Mouse (Mus musculus): ENCODE measurements around the gene Add2. TPM values are rescaled to one million over a fixed set of nuclear protein-coding genes. Genes with fewer than 3 reads are reported as not detected.
"Not testable (repeated sequence)": the region's sequence is repeated elsewhere in the genome, so short reads cannot be mapped to it uniquely, and the experiment has no call there.

The Add2 gene
- 31.6 and 44.5 TPM in 2 replicates for total RNA-seq (2017)

- no peak for ATAC-seq (replicated peaks; ENCODE audit: low read depth, poor library complexity, severe bottlenecking)
Observed at GRCm38 (mm10) chr6:86028601-86029322, at the start of gene Add2. TSS of gene Add2 (plus strand) at chr6:86028681.

DNA sequence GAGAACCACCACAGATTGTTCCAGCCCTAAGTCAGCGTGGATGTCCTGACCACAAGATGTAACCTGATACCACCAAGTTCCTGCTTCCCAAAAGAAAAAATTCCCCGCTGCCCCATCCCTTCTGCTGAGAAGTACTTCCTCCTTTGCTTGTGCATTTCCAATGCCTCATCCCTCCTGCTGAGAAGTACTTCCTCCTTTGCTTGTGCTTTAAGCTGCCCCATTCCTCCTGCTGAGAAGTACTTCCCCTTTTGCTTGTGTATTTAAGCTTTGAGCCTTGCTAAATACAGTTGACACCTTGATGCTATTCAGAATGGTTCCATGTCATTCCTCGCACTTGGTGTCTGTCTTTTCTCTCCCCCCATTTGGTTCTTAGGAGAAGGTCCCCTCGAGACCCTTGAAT is 49.7 kb upstream of the Add2 start:
- not testable (repeated sequence) for ATAC-seq (replicated peaks; ENCODE audit: low read depth, poor library complexity, severe bottlenecking)

DNA sequence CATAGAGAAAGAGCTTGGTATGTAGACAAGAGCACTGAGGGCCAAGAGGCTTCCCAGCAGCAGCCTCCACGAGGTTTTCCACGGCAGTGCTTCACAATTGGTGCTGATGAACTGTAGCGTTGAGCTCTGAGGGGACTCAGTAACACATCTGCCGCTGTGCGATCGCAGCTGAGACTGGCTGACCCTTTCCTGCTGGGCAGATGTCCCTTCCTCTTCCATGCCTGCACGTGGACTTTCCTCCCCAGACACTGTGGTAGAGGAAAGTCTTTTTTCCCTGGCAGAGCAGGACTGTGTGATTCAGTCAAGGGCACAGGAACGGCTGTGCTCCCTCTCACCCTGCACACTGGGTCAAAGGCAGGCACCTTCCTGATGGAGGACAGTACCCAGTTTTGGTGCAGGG is 44.1 kb upstream of the Add2 start:
- no peak for ATAC-seq (replicated peaks; ENCODE audit: low read depth, poor library complexity, severe bottlenecking)

DNA sequence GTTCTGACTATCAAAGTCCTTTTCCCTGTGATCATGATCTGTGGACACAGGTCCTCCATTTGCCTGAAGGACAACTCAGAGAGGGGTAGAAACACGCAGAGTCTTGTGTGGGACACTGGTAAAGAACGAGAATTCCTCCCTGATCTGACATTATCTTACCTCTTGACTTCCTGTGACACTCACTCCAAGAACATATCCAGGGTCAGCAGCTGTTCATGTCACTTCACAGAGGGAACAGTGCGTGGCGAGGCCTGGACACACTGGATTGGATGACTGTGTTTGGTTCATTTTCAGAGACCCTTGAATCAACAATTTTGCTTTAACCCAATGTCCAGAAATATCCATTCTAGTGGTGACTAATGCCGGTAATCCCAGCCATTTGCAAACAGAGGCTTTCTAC is 38.9 kb upstream of the Add2 start:
- not testable (repeated sequence) for ATAC-seq (replicated peaks; ENCODE audit: low read depth, poor library complexity, severe bottlenecking)

DNA sequence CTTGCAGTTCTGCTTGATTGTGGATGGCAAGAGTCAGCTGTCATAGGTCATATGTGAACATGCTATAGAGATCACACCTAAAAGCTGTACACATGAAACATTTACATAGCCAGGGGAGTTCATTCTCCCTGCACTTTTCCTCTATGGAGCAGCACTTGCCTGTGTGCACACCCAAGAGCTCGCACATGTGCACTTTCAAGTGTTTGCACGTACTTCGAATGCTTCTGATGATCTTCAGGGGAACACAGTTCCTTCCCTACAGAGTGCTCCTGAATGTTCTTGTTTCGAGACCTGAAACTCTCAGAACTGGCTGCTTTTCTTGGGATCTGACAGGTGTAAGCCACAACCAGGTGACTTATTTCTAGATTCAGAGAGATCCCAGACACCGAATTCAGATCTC is 37.7 kb upstream of the Add2 start:
- ATAC-seq (replicated peaks; ENCODE audit: low read depth, poor library complexity, severe bottlenecking): not testable (repeated sequence)

- no peak for ATAC-seq (replicated peaks; ENCODE audit: low read depth, poor library complexity, severe bottlenecking)
Observed at GRCm38 (mm10) chr6:86003405-86003925, 25.0 kb upstream of the Add2 start.

DNA sequence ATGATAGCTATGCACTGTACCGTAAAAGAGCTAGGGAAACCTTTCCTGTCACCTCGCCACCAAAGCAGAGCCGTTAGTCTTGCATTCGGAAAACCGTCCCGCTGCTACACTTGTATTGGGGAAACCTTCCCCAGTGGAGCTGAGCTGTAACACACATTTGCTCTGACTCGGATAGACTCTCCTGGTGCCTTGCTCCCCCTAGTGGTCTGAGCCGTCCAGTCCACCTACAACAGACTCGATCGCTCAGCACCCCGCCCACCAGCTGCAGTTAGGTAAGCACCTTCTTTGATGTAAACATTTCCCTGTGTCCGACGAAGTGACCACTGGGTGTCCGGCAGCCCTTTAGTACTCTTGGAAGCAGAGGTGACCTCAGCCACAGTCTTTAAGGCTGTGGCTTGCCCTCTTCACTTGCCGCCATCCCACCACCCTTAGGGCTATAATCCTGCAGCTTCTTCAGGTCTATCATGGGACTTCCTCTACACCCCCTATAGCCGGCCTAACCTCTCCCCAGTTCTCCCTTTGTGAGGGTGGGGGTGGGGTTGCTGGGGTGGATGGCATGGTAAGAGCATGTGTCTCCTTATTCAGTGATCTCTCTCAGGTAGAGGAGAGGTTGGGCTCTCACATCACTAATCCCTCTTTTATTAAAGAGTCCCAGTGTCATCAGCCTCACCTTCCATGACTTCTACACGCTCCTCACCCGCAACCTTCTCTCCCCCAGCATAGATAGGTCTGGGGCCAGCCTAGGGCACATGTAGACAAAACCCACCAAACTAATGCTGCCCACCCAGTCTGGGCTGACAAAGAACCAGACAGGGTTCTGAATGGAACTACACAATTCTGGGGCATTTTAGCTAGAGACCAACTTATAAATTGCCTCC is 24.0 kb upstream of the Add2 start:
- peak; percentile 99 for ATAC-seq (replicated peaks; ENCODE audit: low read depth, poor library complexity, severe bottlenecking)

- ATAC-seq (replicated peaks; ENCODE audit: low read depth, poor library complexity, severe bottlenecking): peak; percentile 87
Observed at GRCm38 (mm10) chr6:86009980-86010379, 18.5 kb upstream of the Add2 start.

- ATAC-seq (replicated peaks; ENCODE audit: low read depth, poor library complexity, severe bottlenecking): not testable (repeated sequence)
Observed at GRCm38 (mm10) chr6:86014812-86015211, 13.7 kb upstream of the Add2 start.

- ATAC-seq (replicated peaks; ENCODE audit: low read depth, poor library complexity, severe bottlenecking): no peak
Observed at GRCm38 (mm10) chr6:86015871-86016270, 12.6 kb upstream of the Add2 start, which contains the start of gene Figla. TSS of gene Figla (plus strand) at chr6:86016171.

GRCm38 (mm10) chr6:86016793-86017350 is 11.6 kb upstream of the Add2 start:
- ATAC-seq (replicated peaks; ENCODE audit: low read depth, poor library complexity, severe bottlenecking): no peak

- ATAC-seq (replicated peaks; ENCODE audit: low read depth, poor library complexity, severe bottlenecking): 0 out of 2 replicates have a peak, but pooled peaks have one; percentile 24
Observed at GRCm38 (mm10) chr6:86019415-86020237, 8.9 kb upstream of the Add2 start.

DNA sequence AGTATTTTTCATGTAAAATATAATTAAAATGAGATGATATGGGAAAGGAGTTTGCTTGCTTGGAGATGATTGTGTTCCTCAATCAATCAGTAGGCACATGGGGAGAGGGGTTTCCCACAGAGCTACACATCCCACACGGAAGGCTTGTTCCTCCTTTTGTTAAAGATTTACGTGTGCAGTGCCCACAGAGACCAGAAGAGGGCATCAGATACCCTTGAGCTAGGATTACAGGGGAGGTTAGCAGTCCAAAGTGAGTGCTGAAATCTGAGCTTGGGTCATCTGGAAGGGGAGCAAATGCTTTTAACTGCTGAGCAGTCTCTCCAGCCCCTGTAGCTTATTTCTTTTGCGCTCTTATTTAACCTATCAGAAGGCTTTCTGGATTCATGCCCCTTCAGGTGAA is 7.5 kb upstream of the Add2 start:
- peak; percentile 80 for ATAC-seq (replicated peaks; ENCODE audit: low read depth, poor library complexity, severe bottlenecking)

- ATAC-seq (replicated peaks; ENCODE audit: low read depth, poor library complexity, severe bottlenecking): no peak
Observed at GRCm38 (mm10) chr6:86026632-86027292, 1.7 kb upstream of the Add2 start.

GRCm38 (mm10) chr6:86028150-86028549 is 331 bp upstream of the Add2 start:
- no peak for ATAC-seq (replicated peaks; ENCODE audit: low read depth, poor library complexity, severe bottlenecking)

GRCm38 (mm10) chr6:86029323-86029713 is 837 bp downstream of the Add2 start:
- no peak for ATAC-seq (replicated peaks; ENCODE audit: low read depth, poor library complexity, severe bottlenecking)

DNA sequence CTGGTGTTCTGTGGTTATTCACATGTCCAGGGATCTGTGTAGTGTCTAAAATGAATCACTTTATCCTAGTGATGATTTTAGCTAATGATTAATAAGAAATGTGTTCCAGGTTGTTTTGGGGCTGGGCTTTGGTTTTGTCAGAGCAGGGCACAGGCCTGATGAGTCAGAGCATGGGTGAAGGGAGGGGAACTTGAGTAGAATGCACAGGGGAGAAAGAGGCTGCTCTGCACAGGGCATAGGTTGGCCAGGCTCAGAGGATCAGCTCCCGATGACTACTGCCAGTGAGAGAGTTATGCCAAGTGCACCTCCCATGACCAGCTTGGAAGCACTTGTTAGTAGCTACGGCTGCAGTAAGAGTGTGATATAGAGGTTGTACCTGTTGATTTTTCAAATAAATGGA is 3.0 kb downstream of the Add2 start:
- no peak for ATAC-seq (replicated peaks; ENCODE audit: low read depth, poor library complexity, severe bottlenecking)

GRCm38 (mm10) chr6:86033635-86034034 is 5.2 kb downstream of the Add2 start:
- ATAC-seq (replicated peaks; ENCODE audit: low read depth, poor library complexity, severe bottlenecking): no peak

DNA sequence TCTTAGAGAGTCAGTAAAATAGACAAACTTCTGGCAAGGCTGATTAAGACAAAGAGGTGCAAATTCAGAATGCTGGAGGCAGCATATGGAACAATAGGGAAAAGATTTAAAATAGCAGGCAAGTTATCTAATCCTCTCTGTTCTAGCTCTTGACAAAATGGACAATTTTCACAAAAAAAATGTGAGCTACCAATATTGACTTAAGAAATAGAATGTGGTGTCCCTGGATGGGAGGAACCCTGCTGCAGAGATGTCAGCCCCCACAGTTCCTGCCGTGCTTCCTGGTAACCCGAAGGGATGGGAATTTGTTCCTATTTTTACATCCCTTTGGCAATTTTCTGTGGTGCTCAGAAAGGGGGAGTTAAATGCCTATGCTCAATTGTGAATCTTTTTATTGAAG is 10.4 kb downstream of the Add2 start:
- no peak for ATAC-seq (replicated peaks; ENCODE audit: low read depth, poor library complexity, severe bottlenecking)

Data from common myeloid progenitor, adult 5-6 weeks (primary cell).